Mouse (Mus musculus) forelimb bud, embryonic 11.5 days (tissue): ENCODE data around the gene Ldhal6b.

Source experiments
- DNase-seq: peaks from one replicate; pipeline ENCODE4 v3.0.0-alpha.2; 2012; ENCODE audit warnings: low read depth, low spot score

Ldhal6b gene

DNA sequence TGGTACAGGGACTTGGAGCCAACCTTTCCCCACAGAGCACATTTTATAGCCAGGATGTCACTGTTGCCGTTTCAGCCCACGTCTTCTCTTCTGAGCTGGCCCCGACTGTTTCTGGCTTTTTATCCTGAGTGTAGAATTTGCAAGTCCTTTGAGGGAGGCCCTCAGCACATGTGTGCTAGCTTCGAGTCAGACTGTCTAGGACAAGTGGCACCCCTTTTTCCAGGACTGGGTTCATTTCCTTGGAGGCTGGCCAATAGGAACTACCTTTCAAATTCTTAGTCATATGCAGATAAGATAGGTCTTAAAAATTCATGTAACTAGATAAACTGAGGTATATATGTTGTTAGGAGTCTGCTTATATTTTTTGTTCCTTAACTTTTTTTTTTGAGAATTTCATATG is 8.2 kb downstream of the Ldhal6b start:
- no peak for DNase-seq

DNA sequence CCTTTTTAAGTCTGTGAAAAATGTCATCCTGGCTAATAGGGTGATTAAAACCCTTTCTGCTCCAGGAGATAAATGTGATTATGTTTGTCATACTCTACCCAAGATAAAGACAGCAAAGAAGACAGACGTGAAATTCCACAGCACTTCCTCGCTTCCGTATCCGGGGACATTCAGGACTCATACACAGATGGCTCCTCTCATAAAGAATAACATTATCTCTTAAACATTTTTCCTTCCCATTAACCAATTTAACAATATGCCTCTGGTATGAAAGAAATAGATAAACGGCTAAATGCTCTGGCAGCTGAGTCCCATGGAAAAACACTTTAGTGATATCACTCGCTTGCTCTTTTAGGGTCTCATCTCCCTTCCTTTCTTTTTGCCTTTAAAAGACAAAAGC is 11.5 kb downstream of the Ldhal6b start:
- no peak for DNase-seq

DNA sequence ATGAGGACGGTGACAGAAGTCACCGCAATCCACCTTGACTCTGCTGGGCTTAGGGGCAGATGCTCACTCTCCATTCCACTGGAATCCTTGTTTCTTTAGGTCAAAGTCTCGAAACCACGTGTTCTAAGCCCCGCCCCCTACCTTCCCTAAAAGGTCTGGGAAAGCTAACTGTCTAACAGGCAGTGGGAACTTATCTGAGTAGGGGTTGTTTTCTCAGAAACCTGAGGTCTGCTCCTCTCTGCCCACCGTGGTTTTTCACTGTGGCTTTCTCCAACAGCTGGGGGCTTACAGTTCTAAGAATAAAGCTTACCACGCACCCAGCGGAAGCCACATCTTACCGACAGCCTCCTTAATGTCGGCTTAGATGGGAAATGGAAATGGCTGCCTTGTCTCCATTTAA is 12.0 kb downstream of the Ldhal6b start:
- no peak for DNase-seq

DNA sequence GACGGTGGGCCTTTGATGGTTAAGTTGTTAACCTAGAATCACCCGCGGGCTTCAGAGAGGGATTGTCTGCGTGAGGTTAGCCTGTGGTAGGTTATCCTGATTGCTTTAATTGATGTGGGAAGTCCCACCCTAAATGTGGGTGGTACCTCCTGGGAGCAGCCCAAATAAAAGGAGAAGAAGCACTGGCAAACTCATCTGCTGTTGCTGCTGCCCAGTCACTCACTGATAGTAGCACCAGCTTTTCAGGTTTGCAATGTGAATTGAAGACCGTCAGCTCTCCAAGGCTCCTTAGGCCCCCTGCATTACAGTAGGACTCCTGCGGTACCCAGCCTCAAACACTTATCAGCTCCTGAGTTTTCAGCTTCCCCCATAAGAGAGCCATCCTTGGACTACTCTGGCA is 14.7 kb downstream of the Ldhal6b start:
- DNase-seq, result no peak

DNA sequence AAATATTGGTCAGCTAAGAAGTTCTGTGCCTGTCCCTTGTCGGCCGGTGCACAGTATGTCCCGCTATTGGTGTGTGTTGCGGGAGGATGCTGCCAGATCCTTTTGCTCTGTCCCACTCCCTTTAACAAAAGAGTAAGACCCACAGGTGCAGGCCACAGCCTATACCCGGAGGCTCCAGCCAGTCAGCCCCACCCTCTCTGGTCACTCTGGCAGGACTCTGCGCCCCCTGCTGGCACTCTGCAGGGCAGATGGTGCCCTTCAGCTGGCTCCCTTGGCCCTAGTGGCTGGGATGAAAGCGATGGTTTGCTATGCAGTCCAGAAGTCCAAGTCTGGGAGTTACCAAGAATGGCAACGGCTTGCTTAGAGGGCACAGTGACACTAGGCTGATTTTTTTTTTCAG is 15.9 kb downstream of the Ldhal6b start:
- peak; percentile 59 for DNase-seq

DNA sequence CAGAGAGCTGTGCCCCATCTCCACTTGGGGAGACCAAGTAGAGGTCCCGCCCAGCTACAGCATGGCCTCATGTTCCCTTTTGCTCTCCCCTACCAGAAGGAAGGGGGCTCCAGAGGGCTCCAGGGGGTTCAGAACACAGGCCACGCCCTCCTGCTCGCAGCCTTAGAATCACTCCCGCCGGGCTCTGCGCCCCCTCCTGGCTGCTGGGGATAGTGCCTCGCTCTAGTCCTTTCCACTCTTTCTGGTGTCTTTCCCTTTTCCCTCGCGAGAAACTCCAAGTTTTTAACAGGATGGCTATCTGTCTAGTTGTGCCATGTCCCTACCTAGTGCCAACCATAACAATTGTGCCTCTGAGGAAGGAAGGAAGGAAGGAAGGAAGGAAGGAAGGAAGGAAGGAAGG is 16.5 kb downstream of the Ldhal6b start:
- DNase-seq, result peak; percentile 59

DNA sequence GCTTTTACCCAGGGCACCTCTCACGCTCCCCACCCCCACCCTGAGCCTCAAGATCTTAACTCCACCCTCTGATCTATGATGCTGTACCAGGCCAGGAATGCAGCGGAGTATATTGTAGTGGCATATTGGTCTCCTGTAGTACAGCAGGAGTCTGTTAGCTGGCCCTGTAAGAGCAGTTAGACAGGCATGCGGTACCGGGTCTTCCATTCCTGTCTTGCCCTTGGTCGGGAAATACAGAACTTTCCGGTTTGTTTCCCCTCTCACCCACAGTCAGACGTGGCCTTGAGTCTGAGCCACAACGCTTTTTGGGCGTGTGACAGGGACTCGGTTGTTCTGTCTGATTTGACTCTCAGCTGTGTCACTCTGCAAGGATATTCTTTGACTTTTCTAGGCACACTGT is 17.3 kb downstream of the Ldhal6b start:
- DNase-seq, result no peak

DNA sequence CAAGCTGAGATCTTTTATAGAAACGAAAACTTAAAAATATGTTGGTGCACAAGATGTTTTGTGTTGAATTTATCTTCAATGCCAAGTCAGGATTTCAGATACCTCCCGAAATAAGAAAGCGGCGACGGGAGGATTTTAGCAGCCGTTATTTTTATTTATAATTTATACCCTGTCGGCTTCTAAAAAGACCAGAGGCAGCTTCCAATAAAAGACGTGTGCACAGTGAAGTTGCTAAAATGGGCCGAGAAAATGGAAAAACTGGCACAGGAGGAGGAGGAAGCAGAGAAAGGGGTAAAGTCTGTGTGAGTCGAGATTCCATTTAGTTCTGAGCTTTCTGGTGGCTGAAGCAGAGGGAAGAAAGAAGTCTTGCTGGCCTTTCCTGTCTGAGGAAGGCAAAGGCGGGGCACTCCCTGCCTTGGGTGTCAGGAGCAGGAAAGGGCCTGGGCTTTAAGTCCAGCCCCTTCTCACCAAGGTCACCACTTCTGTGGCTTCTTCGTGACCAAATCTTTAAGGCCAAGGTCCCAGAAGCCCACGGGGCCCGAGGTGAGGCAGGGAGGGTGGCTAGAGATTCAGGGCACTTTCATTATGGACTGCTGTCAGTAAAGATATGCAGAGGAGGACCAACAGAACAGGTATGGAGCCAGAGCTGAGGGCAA is 18.0 kb downstream of the Ldhal6b start:
- DNase-seq, result no peak

DNA sequence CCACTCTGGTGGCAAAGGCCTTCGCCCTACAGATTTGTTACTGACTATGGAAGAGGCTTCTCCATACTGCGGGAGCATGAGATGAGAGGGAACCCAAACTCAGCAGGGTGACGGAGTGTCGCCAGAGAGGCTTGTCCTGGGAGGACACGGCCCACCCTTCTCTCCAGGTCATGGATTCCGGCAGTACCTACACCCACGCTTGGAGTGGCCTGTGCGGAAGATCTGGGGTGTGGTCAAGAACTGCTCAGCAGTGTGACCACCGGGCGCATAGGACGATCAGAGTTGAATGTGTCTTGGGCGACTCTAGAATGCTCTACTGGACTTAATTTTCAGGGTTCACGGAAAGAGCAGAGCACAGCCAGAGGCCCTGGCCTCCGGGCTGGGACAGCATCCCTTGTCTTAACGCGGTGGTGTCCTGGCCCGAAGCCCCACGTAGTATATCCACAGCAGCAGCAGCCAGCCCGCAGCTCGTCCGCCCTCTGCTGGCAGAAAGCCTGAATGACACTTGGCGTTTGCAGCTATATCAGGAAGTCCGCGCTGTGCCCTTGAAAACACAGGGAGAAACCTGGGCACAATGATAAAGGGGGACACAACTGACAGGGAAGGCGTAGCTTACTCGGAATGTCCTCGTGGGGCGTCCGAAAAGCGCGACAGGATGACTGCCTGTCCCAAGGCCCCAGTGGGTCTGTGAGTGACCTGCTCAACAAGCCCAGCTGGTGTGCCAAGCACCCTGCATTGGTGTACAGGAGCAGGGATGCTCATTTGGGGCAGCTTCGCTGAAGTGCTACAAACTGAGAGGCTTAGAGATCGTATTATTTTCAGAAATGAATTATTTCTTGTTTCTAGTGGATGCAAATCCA is 21.2 kb downstream of the Ldhal6b start:
- peak; percentile 84 for DNase-seq

DNA sequence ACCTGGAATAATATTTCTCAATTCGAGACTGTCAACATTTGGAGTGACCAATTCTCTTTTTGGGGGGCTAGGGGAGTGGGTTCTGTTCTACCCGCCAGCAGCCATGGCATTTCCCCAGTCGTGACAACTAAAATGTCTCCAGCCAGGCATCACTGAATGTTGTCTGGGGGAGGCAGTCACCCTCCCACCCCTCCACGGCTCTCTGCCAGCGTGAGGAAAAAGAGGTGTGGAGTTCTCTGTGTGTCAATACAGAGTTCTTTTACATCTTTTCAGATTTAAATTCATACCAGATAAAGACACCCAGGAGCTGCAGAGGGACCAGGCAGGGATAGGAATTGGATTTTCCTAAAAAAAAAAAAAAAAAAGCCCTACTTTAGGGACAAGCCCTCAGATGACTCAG is 22.4 kb downstream of the Ldhal6b start:
- no peak for DNase-seq

DNA sequence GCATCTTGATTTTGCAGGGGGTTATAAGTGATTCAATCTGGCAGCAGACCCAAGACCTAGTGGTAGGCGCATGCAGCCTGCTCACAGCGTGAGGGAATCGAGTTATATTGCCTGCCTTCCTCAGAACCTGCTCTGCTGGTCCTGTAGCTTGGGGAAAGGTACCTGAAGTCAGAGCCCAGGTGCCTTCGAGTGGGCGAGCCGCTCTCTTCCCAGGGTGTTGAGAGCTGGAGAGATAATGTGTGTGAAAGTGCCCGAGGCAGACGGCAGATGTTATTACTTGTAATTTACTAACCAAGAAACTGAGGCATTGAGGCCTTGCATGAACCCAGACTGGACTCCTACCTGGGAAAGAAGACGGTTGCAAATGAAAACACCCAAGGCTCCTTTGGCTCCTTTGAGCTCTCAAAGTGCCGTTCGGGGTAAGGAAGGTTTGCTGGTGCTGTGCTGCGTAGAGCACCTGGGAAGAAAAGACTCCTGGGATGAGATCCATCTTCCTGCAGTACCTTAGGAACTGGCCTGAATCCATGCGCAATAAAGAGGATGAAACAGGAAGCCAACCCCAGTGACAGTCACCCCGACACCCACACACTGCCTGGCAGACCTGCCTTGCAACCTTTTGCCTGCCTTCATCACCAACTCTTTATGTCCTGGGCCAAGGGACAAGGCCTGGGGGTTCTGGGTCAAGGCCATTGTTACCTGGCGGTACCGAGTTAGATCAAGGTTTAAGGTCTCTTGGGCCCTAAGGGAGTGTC is 22.9 kb downstream of the Ldhal6b start:
- no peak for DNase-seq

DNA sequence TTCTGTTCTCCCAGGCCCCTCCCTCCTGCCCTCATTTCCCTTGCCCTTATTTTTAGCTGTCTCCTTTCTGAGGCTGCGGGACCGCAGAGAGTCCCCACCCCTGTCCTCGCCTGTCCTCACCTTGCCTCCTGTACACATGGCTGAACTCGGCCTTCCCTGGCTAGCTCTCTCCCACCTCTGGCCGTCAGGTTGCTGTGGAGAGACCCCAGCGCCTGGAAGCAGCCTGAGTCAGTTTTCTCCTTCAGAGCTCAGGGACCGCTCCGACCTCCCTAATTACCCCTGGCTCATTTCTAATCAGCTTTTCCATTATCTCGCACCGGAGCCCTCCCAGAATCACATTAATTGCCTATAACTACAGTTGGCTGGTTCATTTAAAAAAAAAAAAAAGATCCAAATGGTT is 27.9 kb downstream of the Ldhal6b start:
- no peak for DNase-seq

DNA sequence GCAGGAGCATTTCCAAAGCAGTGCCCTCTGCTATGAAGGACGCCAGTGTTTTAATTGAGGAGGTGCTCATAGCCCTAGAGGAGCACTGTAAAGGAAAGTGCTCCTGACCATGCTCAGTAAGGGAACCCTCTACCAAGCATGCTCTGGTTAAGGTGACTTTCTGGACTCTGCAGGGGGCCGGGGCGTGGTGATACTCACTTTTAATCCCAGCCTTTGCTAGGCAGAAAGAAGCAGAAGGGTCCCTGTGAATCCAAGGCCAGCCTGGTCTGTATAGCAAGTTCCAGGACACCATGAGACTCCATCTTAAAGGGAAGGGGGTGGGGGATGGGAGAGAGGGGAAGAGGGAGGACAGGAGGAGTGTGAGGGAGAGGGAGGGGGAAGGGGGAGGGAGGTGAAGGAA is 30.2 kb downstream of the Ldhal6b start:
- DNase-seq, result no peak

DNA sequence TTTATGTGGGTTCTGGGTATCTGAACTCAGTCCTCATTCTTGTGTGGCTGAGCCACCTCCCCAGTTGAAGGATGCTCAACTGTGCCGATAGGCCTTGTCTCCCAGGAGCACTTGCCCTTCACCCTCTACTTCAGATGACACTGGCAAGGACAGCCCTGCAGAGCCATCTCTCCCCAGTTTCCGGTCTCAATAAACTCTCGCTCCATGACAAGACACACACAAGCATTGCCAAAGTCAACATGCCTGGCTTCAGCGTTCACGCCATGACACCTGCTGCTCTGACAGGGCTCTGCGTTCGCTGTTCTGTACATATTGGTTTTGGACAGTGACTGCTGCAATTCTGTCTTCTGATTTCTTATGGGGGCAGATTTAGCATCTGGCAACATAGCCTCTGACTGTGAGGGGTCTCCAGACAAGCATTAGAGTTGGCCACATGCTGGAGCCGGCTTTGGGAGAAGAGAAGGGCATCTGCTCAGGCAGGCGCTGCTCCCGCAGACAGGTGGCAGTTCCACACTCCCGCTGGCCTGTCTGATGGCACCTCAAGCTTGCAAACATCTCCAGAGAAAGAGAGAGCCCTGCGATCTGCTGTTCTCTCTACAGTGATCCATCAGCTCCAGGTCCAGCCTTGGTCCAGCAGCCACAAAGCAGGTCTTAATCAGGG is 31.6 kb downstream of the Ldhal6b start:
- no peak for DNase-seq

DNA sequence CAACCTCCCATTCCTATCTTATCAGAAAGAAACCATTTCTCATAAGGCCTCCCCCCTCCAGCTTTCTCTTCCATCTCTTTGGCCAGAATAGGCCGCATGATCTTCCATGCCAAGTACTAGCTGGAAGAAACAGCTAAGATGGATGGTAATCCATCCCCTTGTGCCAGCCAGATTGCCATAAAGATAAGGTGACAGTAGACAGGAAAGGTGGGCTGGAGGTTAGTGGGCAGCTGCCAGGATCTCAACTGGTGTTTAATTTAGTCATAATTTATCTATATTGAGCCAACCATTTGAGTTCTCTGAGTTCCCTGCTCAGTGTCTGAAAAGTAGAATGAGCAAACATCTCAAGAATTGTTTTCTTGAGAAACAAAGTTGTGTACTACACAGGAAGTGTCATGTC is 32.9 kb downstream of the Ldhal6b start:
- no peak for DNase-seq

DNA sequence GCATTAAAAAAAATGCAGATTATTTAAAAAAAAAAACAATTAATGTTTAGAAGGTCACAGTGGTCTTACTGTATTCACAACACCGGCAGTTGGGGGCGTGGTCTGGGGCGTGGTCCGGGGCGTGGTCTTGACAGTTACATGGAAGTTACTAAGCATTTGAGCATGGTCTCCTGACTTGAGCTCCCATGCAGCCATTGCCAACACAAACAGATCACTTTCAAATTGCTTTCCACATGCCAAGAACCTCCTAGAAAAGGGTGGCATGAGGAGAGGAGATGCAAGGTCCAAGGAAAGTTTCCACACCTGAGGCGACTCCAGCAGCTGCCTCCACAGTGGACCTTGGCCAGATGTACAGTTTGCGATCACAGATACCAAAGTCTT is 40.6 kb downstream of the Ldhal6b start:
- no peak for DNase-seq

DNA sequence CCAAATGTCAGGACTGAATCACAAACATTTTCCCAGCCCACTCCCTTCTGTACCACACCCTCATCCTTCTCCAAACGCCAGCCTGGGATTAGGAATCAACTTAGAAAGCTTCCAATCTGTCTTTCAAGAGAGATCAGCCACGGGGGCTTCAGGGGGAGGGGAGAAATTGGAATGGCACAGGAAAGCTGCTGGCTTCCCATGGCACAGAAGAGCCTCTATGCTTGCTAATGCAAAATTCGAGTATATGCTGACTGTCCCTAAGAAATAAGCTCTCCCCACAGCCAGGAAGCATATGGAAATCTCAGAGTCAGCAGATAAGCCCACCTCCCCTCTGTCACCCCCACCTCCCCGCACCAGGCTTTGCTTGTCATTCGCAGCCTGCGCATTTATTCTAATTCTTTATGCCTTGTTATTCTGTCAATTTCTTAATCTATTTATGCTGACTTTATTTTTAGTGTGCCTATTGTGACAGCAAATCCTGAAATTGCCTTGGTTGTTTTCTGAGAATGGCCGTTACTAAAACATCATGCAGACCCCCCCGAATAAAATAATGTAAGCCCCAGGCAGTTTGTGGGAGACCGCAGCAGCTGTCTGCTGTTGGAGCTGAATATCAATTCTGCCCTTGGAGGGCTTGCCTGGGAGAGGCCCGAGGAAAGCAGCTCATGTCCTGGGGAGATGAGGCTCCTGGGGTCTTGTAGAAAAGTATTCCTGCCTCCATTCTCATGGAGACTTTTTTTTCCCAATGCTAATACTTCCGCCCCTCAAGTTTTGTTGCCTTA is 41.2 kb downstream of the Ldhal6b start:
- DNase-seq, result no peak

DNA sequence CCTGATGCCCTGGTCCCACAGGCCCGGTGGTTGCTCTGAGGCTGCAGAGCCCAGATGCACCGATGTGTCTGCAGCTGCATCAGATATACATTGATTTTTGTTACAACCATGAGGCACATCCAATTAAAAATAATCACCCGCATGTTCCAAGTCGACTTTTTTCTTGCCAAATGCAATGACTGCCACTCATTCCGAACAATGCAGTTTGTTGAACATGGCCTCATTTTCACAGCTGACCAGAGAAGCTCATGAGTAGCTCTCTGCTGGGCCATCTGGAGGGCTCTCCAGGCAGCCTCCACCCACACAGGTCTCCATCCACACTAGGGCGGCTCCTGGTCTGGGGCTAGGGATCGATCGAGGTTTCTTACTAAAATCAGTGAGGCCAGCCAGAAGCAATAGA is 45.6 kb downstream of the Ldhal6b start:
- DNase-seq, result no peak

DNA sequence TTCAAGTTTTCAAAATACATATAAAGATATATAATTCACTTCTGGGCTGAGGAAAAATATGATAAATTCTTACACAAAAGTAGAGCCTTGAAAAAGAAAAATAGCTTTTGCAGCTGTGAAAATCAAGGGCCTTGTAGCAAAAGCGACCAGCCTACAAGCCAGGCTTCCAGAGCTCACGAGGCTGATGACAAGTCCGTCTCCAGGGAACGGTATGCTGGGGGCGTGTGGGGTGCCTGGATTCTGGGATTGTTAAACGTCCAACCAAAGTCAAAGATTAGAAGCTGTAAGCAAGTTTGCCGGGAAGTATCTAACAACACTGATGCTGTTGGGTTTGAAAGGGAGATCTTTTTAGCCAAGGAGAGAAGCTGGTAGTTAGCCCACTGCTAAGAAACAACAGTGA is 47.0 kb downstream of the Ldhal6b start:
- DNase-seq, result no peak

DNA sequence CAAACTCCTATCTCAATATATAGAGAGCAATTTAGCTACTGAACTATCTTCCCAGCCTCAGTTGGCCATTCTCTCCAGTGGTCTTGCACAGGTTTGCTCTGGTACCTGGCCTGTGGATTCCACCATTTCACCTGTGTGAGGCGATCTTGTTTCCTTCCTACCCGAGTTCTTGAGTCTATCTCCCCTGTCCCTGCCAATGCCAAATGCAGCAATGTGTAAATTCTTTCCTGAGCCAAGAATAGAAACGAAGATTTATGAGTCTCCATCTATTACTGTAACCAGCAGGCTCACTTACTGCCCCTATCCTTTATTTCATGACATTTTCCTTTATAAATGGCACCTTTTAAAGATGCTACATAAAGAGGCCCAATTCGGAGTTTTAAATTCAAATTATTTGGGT is 47.5 kb downstream of the Ldhal6b start:
- DNase-seq, result no peak
